Mouse (Mus musculus): Measurements from ENCODE around the gene Prpf19. TPM values are rescaled to one million over a fixed set of nuclear protein-coding genes. Genes with fewer than 3 reads are reported as not detected.

Gene Prpf19
- total RNA-seq, 2 experiments from 2014 or later: 195 to 208 TPM

GRCm38 (mm10) chr19:10920532-10920931 lies 25.5 kb downstream of the Prpf19 start, which contains the start of gene Zp1:
TSS of gene Zp1 (minus strand) at chr19:10920632.
- intact Hi-C loops (cut with DNase I): no loop called here

GRCm38 (mm10) chr19:10921058-10921457 lies 26.0 kb downstream of the Prpf19 start:
- TF ChIP-seq CTCF (IDR thresholded peaks at IDR 0.05): no peak

More at GRCm38 (mm10) chr19:10920532-10920931, 25.5 kb downstream of the Prpf19 start, which contains the start of gene Zp1:
- Histone ChIP-seq H3K4me3 (no peak within 1 kb of the TSS), H3K27ac (no peak within 1 kb of the TSS)
- DNase-seq (ENCODE audit: extremely low spot score in 1 of 2, low spot score in 2 of 2): no peak
- TF ChIP-seq CTCF (IDR thresholded peaks at IDR 0.05): no peak

DNA sequence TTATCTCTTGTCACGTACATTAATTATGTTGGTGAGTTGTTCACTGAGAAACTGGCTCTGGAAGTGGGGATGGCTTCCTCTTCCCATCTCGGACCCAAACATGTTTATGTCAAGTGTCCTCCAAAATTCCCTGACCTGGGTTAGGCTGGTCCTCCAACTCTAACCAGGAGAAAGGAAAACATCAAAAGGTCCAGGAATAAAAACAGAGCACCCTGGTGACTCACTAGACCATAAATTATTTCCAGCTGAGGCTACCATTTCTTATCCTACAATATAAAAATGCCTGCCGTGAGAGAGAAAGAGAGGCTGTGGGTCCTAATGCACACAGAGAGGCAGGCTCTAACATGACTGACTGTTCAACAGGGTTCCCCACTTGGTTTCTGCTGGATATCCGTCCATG lies 29.2 kb downstream of the Prpf19 start:
- no peak for TF ChIP-seq CTCF (IDR thresholded peaks at IDR 0.05)
- DNase-seq (ENCODE audit: extremely low spot score in 1 of 2, low spot score in 2 of 2): no peak
- no peak overlapping the region for H3K27ac ChIP-seq
- no peak overlapping the region for H3K4me3 ChIP-seq
- intact Hi-C loops (cut with DNase I): no loop called here

More at GRCm38 (mm10) chr19:10921058-10921457, 26.0 kb downstream of the Prpf19 start:
- Histone ChIP-seq H3K4me3 (no peak overlapping the region), H3K27ac (no peak overlapping the region)
- intact Hi-C loops (cut with DNase I): no loop called here
- no peak for DNase-seq (ENCODE audit: extremely low spot score in 1 of 2, low spot score in 2 of 2)

DNA sequence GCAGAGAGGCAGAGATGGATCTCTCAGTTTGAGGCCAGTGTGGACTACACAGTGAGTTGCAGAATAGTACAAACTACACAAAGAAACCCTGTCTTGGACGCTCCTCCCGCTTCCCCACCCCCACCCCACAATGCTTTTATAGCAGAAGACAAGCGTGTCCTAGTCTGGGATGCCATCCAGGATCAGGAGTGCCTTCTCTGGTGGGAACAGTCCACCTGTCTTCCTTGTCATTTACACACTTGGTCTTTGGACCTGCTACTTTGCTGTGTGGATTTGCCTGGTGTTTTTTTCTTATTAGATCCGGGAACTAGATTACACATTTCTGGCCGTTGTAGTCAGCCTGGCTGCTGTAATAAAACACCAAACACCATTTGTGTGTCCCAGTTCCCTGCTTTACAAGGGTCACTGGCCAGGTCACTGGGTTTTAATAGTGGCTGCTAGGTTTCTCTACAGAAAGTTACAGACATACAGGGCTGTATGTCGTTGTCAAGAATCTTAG lies 31.1 kb downstream of the Prpf19 start:
- intact Hi-C loops (cut with DNase I): no loop called here
- Histone ChIP-seq H3K27ac (no peak overlapping the region), H3K4me3 (no peak overlapping the region)
- no peak for TF ChIP-seq CTCF (IDR thresholded peaks at IDR 0.05)
- DNase-seq (ENCODE audit: extremely low spot score in 1 of 2, low spot score in 2 of 2): no peak

- Histone ChIP-seq H3K27ac (no peak overlapping the region), H3K4me3 (no peak overlapping the region)
- intact Hi-C loops (cut with DNase I): no loop called here
- TF ChIP-seq CTCF (IDR thresholded peaks at IDR 0.05): no peak
- no peak for DNase-seq (ENCODE audit: extremely low spot score in 1 of 2, low spot score in 2 of 2)
These were observed 31.6 kb downstream of the Prpf19 start for GRCm38 (mm10) chr19:10926666-10927065.

- TF ChIP-seq CTCF (IDR thresholded peaks at IDR 0.05): no peak
- intact Hi-C loops (cut with DNase I): no loop called here
- no peak for DNase-seq (ENCODE audit: extremely low spot score in 1 of 2, low spot score in 2 of 2)
- Histone ChIP-seq H3K27ac (no peak overlapping the region), H3K4me3 (no peak overlapping the region)
These were observed 35.6 kb downstream of the Prpf19 start for GRCm38 (mm10) chr19:10930641-10931040.

DNA sequence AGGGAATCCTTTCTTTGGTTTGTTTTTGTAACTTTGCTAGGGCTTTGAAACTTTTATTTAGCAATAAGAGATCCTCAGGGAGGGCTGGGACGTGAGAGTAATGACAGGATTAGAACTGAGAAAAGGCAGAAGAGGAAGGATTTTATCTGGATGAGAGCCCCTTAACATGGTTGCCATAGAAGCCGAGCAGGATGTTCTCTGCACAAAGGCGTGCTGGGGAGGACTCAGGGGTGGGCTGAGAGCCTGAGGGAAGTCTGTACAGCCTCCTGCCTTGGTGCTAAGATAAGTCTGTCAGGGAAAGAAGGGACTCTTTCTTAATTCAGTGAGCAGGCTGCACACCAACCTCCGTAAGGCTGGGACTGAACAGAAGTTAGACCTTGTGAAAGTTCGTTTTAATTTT lies 40.0 kb downstream of the Prpf19 start:
- Histone ChIP-seq H3K27ac (no peak overlapping the region), H3K4me3 (no peak overlapping the region)
- no peak for TF ChIP-seq CTCF (IDR thresholded peaks at IDR 0.05)
- intact Hi-C loops (cut with DNase I): no loop called here
- DNase-seq (ENCODE audit: extremely low spot score in 1 of 2, low spot score in 2 of 2): no peak

DNA sequence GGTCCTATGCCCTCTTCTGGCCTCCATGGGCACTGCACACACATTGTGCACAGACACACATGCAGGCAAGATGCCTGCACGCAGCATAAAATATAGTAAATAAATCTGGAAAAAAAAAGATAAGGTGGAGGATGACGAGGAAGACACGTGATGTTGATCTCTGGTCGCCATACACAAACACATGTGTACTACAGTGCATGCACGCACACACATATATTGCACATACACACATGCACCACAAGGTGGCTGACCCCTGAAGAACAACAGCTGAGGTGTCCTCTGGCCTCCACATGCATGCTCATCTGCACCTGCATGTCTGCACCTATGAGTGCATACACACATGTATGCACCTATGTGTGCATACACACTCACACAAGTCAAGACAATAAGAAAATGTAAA lies 41.0 kb downstream of the Prpf19 start:
- no peak for DNase-seq (ENCODE audit: extremely low spot score in 1 of 2, low spot score in 2 of 2)
- no peak overlapping the region for H3K4me3 ChIP-seq
- intact Hi-C loops (cut with DNase I): no loop called here
- TF ChIP-seq CTCF (IDR thresholded peaks at IDR 0.05): no peak; the same call in 1 of the 2 replicates
- no peak overlapping the region for H3K27ac ChIP-seq

DNA sequence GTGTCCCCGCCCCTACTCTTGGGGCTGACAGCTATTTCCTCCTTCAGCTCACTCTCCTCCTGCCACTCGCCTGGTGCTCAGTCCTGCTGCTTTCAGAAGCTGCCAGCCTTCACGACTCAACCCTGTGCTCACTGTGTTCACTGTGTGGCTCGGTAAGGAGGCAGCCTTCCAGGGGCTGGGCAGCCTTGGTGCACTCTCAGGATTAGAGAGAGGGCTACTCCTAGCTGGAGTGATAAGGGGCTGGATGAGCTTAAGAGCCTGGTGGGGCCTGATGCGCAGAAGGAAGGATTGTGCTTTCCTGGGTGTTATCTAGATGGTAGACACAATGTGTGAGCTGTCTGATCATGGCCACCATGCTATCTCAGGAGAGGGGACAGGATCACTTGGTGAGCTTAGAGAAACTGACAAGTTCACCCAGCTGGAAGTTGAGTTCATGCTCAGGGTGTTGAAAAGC lies 42.1 kb downstream of the Prpf19 start, which contains the start of gene Ptgdr2:
Ptgdr2 (plus strand) TSS at position 51 of the 454 bp plus-strand sequence.
- TF ChIP-seq CTCF (IDR thresholded peaks at IDR 0.05): no peak
- no peak for DNase-seq (ENCODE audit: extremely low spot score in 1 of 2, low spot score in 2 of 2)
- intact Hi-C loops (cut with DNase I): no loop called here
- no peak within 1 kb of the TSS for H3K4me3 ChIP-seq
- no peak within 1 kb of the TSS for H3K27ac ChIP-seq

GRCm38 (mm10) chr19:10938771-10939170 lies 43.7 kb downstream of the Prpf19 start:
- no peak overlapping the region for H3K27ac ChIP-seq
- no peak overlapping the region for H3K4me3 ChIP-seq
- no peak for DNase-seq (ENCODE audit: extremely low spot score in 1 of 2, low spot score in 2 of 2)
- intact Hi-C loops (cut with DNase I): no loop called here
- no peak for TF ChIP-seq CTCF (IDR thresholded peaks at IDR 0.05)

GRCm38 (mm10) chr19:10940097-10940800 lies 45.2 kb downstream of the Prpf19 start:
- intact Hi-C loops (cut with DNase I): no loop called here
- peak; percentile 70 to 77 for DNase-seq (ENCODE audit: extremely low spot score in 1 of 2, low spot score in 2 of 2)
- no peak overlapping the region for H3K27ac ChIP-seq

GRCm38 (mm10) chr19:10940801-10941457 lies 45.9 kb downstream of the Prpf19 start:
- Histone ChIP-seq H3K4me3 (no peak overlapping the region), H3K27ac (no peak overlapping the region)
- DNase-seq (ENCODE audit: extremely low spot score in 1 of 2, low spot score in 2 of 2): no peak
- TF ChIP-seq CTCF (IDR thresholded peaks at IDR 0.05): no peak
- intact Hi-C loops (cut with DNase I): no loop called here

More at GRCm38 (mm10) chr19:10940097-10940800, 45.2 kb downstream of the Prpf19 start:
- TF ChIP-seq CTCF (IDR thresholded peaks at IDR 0.05): peak; percentile 77
- no peak overlapping the region for H3K4me3 ChIP-seq

Measured in left cerebral cortex, adult 2 months (tissue).